Mouse (Mus musculus): ENCODE measurements around the gene Lysmd3. TPM values are rescaled to one million over a fixed set of nuclear protein-coding genes. Genes with fewer than 3 reads are reported as not detected.

The Lysmd3 gene
- total RNA-seq, 2 experiments from 2014 or later = 11.4 to 17.9 TPM

Other genes starting within 250 kb of the Lysmd3 start
- 1 to 10 TPM; 1.4 to 1.6 TPM for gene Adgrv1, start 24.5 kb upstream of the Lysmd3 start, total RNA-seq (2021)
- 1 to 10 TPM; 2.7 to 4.2 TPM for gene Polr3g, start 53.4 kb downstream of the Lysmd3 start, total RNA-seq (2021)
- gene Mblac2, start 53.7 kb downstream of the Lysmd3 start, total RNA-seq (2021) = 10 to 100 TPM; 16.5 to 19.3 TPM
- 100 to 1,000 TPM; 107 to 118 TPM for gene Cetn3, start 125.4 kb downstream of the Lysmd3 start, total RNA-seq (2021)